Mouse (Mus musculus): ENCODE data around the gene Bsnd. TPM values are rescaled to one million over a fixed set of nuclear protein-coding genes. Genes with fewer than 3 reads are reported as not detected.

Gene Bsnd
- polyA plus RNA-seq (2014; fragmentation: Nextera tagmentation; extraction: Ambion mirVana), result not detected in 2 replicates

GRCm38 (mm10) chr4:106492116-106492515 is at the start of gene Bsnd:
Gene Bsnd (minus strand): TSS chr4:106492283.
- ATAC-seq (ENCODE audit: low FRiP score), result no peak
- WGBS, result 67% methylated on average over 3 of the region's 3 CpGs
- Histone ChIP-seq H3K4me1 (replicated peaks; ENCODE audit: control insufficient read depth, insufficient read depth, low read length) (no peaks in the 10 kb centered on the region), H3K27ac (ENCODE audit: low read depth, low read length) (no peak within 1 kb of the TSS), H3K4me3 (ENCODE audit: low read depth, low read length) (no peak within 1 kb of the TSS), H3K4me2 (replicated peaks; ENCODE audit: low read depth, low read length) (no peak within 1 kb of the TSS), H3K36me3 (ENCODE audit: control insufficient read depth, insufficient read depth, low read length) (no peaks in the 10 kb centered on the region), H3K9me3 (ENCODE audit: control insufficient read depth, low read length) (no peaks in the 10 kb centered on the region), H3K9ac (ENCODE audit: low read depth, low read length) (no peak within 1 kb of the TSS), H3K27me3 (ENCODE audit: control insufficient read depth, insufficient read depth, low read length) (no peaks in the 10 kb centered on the region)
- no peak for DNase-seq (ENCODE audit: low spot score)

GRCm38 (mm10) chr4:106541491-106541890 is 49.4 kb upstream of the Bsnd start:
- ATAC-seq (ENCODE audit: low FRiP score) (no peak), DNase-seq (ENCODE audit: low spot score) (no peak)
- no peaks in the 10 kb centered on the region for H3K27me3 ChIP-seq (ENCODE audit: control insufficient read depth, insufficient read depth, low read length)
- H3K4me1 ChIP-seq (replicated peaks; ENCODE audit: control insufficient read depth, insufficient read depth, low read length), result no peaks in the 10 kb centered on the region
- no peak overlapping the region for H3K27ac ChIP-seq (ENCODE audit: low read depth, low read length)
- WGBS, result 73% methylated on average over 3 of the region's 3 CpGs
- H3K4me3 ChIP-seq (ENCODE audit: low read depth, low read length), result no peak overlapping the region
- H3K9me3 ChIP-seq (ENCODE audit: control insufficient read depth, low read length), result no peaks in the 10 kb centered on the region
- no peak overlapping the region for H3K4me2 ChIP-seq (replicated peaks; ENCODE audit: low read depth, low read length)
- H3K9ac ChIP-seq (ENCODE audit: low read depth, low read length), result no peak overlapping the region
- H3K36me3 ChIP-seq (ENCODE audit: control insufficient read depth, insufficient read depth, low read length), result no peaks in the 10 kb centered on the region

GRCm38 (mm10) chr4:106539756-106540155 is 47.7 kb upstream of the Bsnd start:
- whole genome bisulfite sequencing, result 89% methylated on average over 5 of the region's 5 CpGs
- no peak overlapping the region for H3K4me3 ChIP-seq (ENCODE audit: low read depth, low read length)
- no peak overlapping the region for H3K27ac ChIP-seq (ENCODE audit: low read depth, low read length)
- H3K4me1 ChIP-seq (replicated peaks; ENCODE audit: control insufficient read depth, insufficient read depth, low read length), result no peaks in the 10 kb centered on the region
- H3K36me3 ChIP-seq (ENCODE audit: control insufficient read depth, insufficient read depth, low read length), result no peaks in the 10 kb centered on the region
- no peak overlapping the region for H3K4me2 ChIP-seq (replicated peaks; ENCODE audit: low read depth, low read length)
- DNase-seq (ENCODE audit: low spot score) (no peak), ATAC-seq (ENCODE audit: low FRiP score) (no peak)
- no peaks in the 10 kb centered on the region for H3K27me3 ChIP-seq (ENCODE audit: control insufficient read depth, insufficient read depth, low read length)
- H3K9ac ChIP-seq (ENCODE audit: low read depth, low read length), result no peak overlapping the region
- H3K9me3 ChIP-seq (ENCODE audit: control insufficient read depth, low read length), result no peaks in the 10 kb centered on the region

GRCm38 (mm10) chr4:106534256-106534655 is 42.2 kb upstream of the Bsnd start:
- no peak overlapping the region for H3K4me2 ChIP-seq (replicated peaks; ENCODE audit: low read depth, low read length)
- DNase-seq (ENCODE audit: low spot score) (no peak), ATAC-seq (ENCODE audit: low FRiP score) (no peak)
- H3K27ac ChIP-seq (ENCODE audit: low read depth, low read length), result no peak overlapping the region
- no peak overlapping the region for H3K4me3 ChIP-seq (ENCODE audit: low read depth, low read length)
- no peak overlapping the region for H3K9ac ChIP-seq (ENCODE audit: low read depth, low read length)
- no peaks in the 10 kb centered on the region for H3K27me3 ChIP-seq (ENCODE audit: control insufficient read depth, insufficient read depth, low read length)
- 65% methylated on average over 7 of the region's 7 CpGs for WGBS
- no peaks in the 10 kb centered on the region; the same call in 1 of the 2 replicates for H3K4me1 ChIP-seq (replicated peaks; ENCODE audit: control insufficient read depth, insufficient read depth, low read length)
- H3K36me3 ChIP-seq (ENCODE audit: control insufficient read depth, insufficient read depth, low read length), result no peaks in the 10 kb centered on the region
- H3K9me3 ChIP-seq (ENCODE audit: control insufficient read depth, low read length), result no peaks in the 10 kb centered on the region

- Histone ChIP-seq H3K4me2 (replicated peaks; ENCODE audit: low read depth, low read length) (no peak overlapping the region), H3K9me3 (ENCODE audit: control insufficient read depth, low read length) (no peaks in the 10 kb centered on the region), H3K36me3 (ENCODE audit: control insufficient read depth, insufficient read depth, low read length) (no peaks in the 10 kb centered on the region), H3K27me3 (ENCODE audit: control insufficient read depth, insufficient read depth, low read length) (no peaks in the 10 kb centered on the region), H3K27ac (ENCODE audit: low read depth, low read length) (no peak overlapping the region), H3K4me3 (ENCODE audit: low read depth, low read length) (no peak overlapping the region), H3K9ac (ENCODE audit: low read depth, low read length) (no peak overlapping the region), H3K4me1 (replicated peaks; ENCODE audit: control insufficient read depth, insufficient read depth, low read length) (no peaks in the 10 kb centered on the region; the same call in 1 of the 2 replicates)
- ATAC-seq (ENCODE audit: low FRiP score) (no peak), DNase-seq (ENCODE audit: low spot score) (no peak)
- 64% methylated on average over 7 of the region's 7 CpGs for WGBS
Measured at GRCm38 (mm10) chr4:106533421-106534080, 41.5 kb upstream of the Bsnd start.

- no peak overlapping the region for H3K4me3 ChIP-seq (ENCODE audit: low read depth, low read length)
- no peaks in the 10 kb centered on the region for H3K27me3 ChIP-seq (ENCODE audit: control insufficient read depth, insufficient read depth, low read length)
- H3K36me3 ChIP-seq (ENCODE audit: control insufficient read depth, insufficient read depth, low read length), result no peaks in the 10 kb centered on the region
Measured at GRCm38 (mm10) chr4:106530113-106530482, 38.0 kb upstream of the Bsnd start.

GRCm38 (mm10) chr4:106529375-106530112 is 37.5 kb upstream of the Bsnd start:
- no peaks in the 10 kb centered on the region for H3K36me3 ChIP-seq (ENCODE audit: control insufficient read depth, insufficient read depth, low read length)
- ATAC-seq (ENCODE audit: low FRiP score), result peak; percentile 83
- no peak overlapping the region for H3K27ac ChIP-seq (ENCODE audit: low read depth, low read length)
- no peaks in the 10 kb centered on the region for H3K9me3 ChIP-seq (ENCODE audit: control insufficient read depth, low read length)
- 19% methylated on average over 17 of the region's 17 CpGs for WGBS
- H3K4me1 ChIP-seq (replicated peaks; ENCODE audit: control insufficient read depth, insufficient read depth, low read length), result no peaks in the 10 kb centered on the region; the same call in 1 of the 2 replicates
- H3K27me3 ChIP-seq (ENCODE audit: control insufficient read depth, insufficient read depth, low read length), result no peaks in the 10 kb centered on the region
- peak overlapping the region; percentile 50; the same call in 1 of the 2 replicates for H3K9ac ChIP-seq (ENCODE audit: low read depth, low read length)
- DNase-seq (ENCODE audit: low spot score), result peak; percentile 96
- H3K4me3 ChIP-seq (ENCODE audit: low read depth, low read length), result no peak overlapping the region
- H3K4me2 ChIP-seq (replicated peaks; ENCODE audit: low read depth, low read length), result peak overlapping the region; percentile 35

More at GRCm38 (mm10) chr4:106530113-106530482, 38.0 kb upstream of the Bsnd start:
- Histone ChIP-seq H3K27ac (ENCODE audit: low read depth, low read length) (no peak overlapping the region), H3K4me2 (replicated peaks; ENCODE audit: low read depth, low read length) (no peak overlapping the region), H3K9ac (ENCODE audit: low read depth, low read length) (no peak overlapping the region), H3K4me1 (replicated peaks; ENCODE audit: control insufficient read depth, insufficient read depth, low read length) (no peaks in the 10 kb centered on the region; the same call in 1 of the 2 replicates), H3K9me3 (ENCODE audit: control insufficient read depth, low read length) (no peaks in the 10 kb centered on the region)
- no peak for DNase-seq (ENCODE audit: low spot score)
- ATAC-seq (ENCODE audit: low FRiP score), result peak; percentile 63
- 65% methylated on average over 9 of the region's 9 CpGs for WGBS

- Histone ChIP-seq H3K9ac (ENCODE audit: low read depth, low read length) (no peak overlapping the region), H3K36me3 (ENCODE audit: control insufficient read depth, insufficient read depth, low read length) (no peaks in the 10 kb centered on the region), H3K4me3 (ENCODE audit: low read depth, low read length) (no peak overlapping the region), H3K27ac (ENCODE audit: low read depth, low read length) (no peak overlapping the region), H3K27me3 (ENCODE audit: control insufficient read depth, insufficient read depth, low read length) (no peaks in the 10 kb centered on the region), H3K4me1 (replicated peaks; ENCODE audit: control insufficient read depth, insufficient read depth, low read length) (no peaks in the 10 kb centered on the region; the same call in 1 of the 2 replicates), H3K4me2 (replicated peaks; ENCODE audit: low read depth, low read length) (no peak overlapping the region), H3K9me3 (ENCODE audit: control insufficient read depth, low read length) (no peaks in the 10 kb centered on the region)
- 79% methylated on average over 7 of the region's 7 CpGs for WGBS
- DNase-seq (ENCODE audit: low spot score), result peak; percentile 18
- no peak for ATAC-seq (ENCODE audit: low FRiP score)
Measured at GRCm38 (mm10) chr4:106527856-106528547, 35.9 kb upstream of the Bsnd start.

Measured in hindbrain, embryonic 11.5 days (tissue).